Mouse (Mus musculus): ENCODE measurements at regions not wholly inside any gene's neighbourhood (a gene's known extent, or its start where the extent isn't known, plus 50 kb on each side); places are given as distances from the start of the nearest gene placed in this dataset.

- no peak overlapping the region for H3K27ac ChIP-seq (replicated peaks)
- H3K9ac ChIP-seq, result no peak overlapping the region
- ATAC-seq (ENCODE audit: insufficient read depth), result no peak
- H3K4me2 ChIP-seq, result no peak overlapping the region
- no peaks in the 10 kb centered on the region for H3K27me3 ChIP-seq
- no peaks in the 10 kb centered on the region for H3K9me3 ChIP-seq (replicated peaks)
- WGBS (ENCODE audit: insufficient replicate concordance), result 39% methylated on average over 10 of the region's 10 CpGs
- H3K4me1 ChIP-seq (replicated peaks), result no peaks in the 10 kb centered on the region
- no peak overlapping the region for H3K4me3 ChIP-seq (replicated peaks)
- no peaks in the 10 kb centered on the region for H3K36me3 ChIP-seq (replicated peaks)
Measured at GRCm38 (mm10) chr1:137297780-137298569, 337.7 kb upstream of the Nr5a2 start.

- no peak for ATAC-seq (ENCODE audit: insufficient read depth)
- H3K27me3 ChIP-seq, result no peaks in the 10 kb centered on the region
- WGBS (ENCODE audit: insufficient replicate concordance), result 70% methylated on average over 9 of the region's 9 CpGs
- no peak overlapping the region for H3K4me3 ChIP-seq (replicated peaks)
- H3K9me3 ChIP-seq (replicated peaks), result no peaks in the 10 kb centered on the region
- no peaks in the 10 kb centered on the region for H3K36me3 ChIP-seq (replicated peaks)
- no peaks in the 10 kb centered on the region for H3K4me1 ChIP-seq (replicated peaks)
- no peak overlapping the region for H3K4me2 ChIP-seq
- H3K27ac ChIP-seq (replicated peaks), result no peak overlapping the region
- H3K9ac ChIP-seq, result no peak overlapping the region
Measured at GRCm38 (mm10) chr1:137289456-137289855, 329.2 kb upstream of the Nr5a2 start.

DNA sequence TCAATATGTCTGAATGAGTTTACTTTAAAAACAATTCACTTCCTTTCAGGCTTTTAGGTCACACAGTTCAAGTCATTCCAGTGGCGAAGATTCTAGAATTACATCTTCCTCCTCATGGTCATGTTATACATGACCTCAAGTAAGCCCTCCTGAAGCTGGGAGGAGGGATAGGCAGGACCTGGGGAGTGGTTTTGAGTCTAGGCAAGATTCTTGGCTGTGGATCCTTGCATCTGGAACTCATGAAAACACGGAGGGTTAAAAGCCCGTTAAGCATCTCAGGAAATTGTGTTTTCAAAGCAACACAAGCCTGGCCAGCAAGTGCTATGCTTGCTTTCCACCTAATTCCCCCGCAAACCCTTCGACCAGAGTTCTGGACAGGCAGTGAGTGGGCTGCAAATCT lies 323.0 kb upstream of the Nr5a2 start:
- ATAC-seq (ENCODE audit: insufficient read depth), result no peak
- Histone ChIP-seq H3K9me3 (replicated peaks) (no peaks in the 10 kb centered on the region), H3K4me2 (no peak overlapping the region), H3K27ac (replicated peaks) (no peak overlapping the region), H3K9ac (no peak overlapping the region), H3K27me3 (no peaks in the 10 kb centered on the region), H3K36me3 (replicated peaks) (no peaks in the 10 kb centered on the region), H3K4me3 (replicated peaks) (no peak overlapping the region), H3K4me1 (replicated peaks) (no peaks in the 10 kb centered on the region)
- 58% methylated on average over 5 of the region's 5 CpGs for WGBS (ENCODE audit: insufficient replicate concordance)

- no peak overlapping the region for H3K4me3 ChIP-seq (replicated peaks)
- H3K27me3 ChIP-seq, result no peaks in the 10 kb centered on the region
- ATAC-seq (ENCODE audit: insufficient read depth), result no peak
- H3K27ac ChIP-seq (replicated peaks), result no peak overlapping the region
- no peaks in the 10 kb centered on the region for H3K4me1 ChIP-seq (replicated peaks)
- WGBS (ENCODE audit: insufficient replicate concordance), result 69% methylated on average over 5 of the region's 5 CpGs
- no peaks in the 10 kb centered on the region for H3K9me3 ChIP-seq (replicated peaks)
- no peak overlapping the region for H3K4me2 ChIP-seq
- H3K9ac ChIP-seq, result no peak overlapping the region
- H3K36me3 ChIP-seq (replicated peaks), result no peaks in the 10 kb centered on the region
Measured at GRCm38 (mm10) chr1:137282457-137282856, 322.2 kb upstream of the Nr5a2 start.

DNA sequence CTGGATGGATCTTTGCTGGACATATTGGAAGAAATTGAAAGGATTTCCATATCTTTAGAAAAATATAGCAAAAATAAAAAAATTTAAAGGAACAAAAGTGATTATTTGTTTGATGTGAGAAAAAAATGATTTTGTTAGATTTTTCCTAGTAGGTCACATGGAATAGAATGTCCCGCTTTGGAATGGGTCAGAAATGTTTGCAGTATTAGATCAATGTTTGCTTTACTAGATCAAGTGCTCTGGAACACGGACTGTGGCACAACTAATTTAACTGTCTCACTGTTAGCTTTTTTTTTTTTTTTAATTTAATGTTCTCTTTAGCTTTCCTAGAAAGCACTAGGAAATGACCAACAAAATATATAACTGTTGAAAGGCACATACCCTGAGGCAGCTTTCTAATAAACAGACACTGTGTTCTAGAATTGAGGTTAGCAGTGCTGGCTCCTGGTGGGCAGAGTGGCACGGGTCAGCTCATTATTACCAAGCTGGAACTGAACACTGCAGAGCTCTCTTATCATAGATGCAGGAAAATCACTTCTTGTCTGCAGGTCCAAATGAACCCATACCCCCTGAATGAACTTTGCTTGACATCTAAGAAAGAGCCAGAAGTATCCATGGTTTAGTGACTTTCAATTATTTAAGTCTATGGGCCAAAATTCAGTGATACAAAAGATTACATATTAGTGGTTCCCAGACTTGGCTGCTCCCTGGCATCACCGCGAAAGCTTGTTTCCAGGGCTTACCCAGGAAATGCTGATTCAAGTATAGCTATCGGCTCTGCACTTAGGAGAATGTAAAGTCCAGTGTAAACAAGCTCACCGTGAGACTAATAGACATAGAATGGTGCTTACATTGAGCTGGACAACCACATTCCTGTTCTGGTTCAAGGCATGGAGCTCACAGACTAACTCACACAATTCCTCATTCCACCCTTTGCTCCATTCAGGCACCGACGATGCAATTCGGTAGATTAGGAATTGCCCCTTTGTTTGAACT lies 320.4 kb upstream of the Nr5a2 start:
- Histone ChIP-seq H3K4me3 (replicated peaks) (no peak overlapping the region), H3K36me3 (replicated peaks) (no peaks in the 10 kb centered on the region), H3K9me3 (replicated peaks) (no peaks in the 10 kb centered on the region), H3K4me2 (no peak overlapping the region), H3K27me3 (no peaks in the 10 kb centered on the region), H3K4me1 (replicated peaks) (no peaks in the 10 kb centered on the region), H3K27ac (replicated peaks) (no peak overlapping the region), H3K9ac (no peak overlapping the region)
- no peak for ATAC-seq (ENCODE audit: insufficient read depth)
- WGBS (ENCODE audit: insufficient replicate concordance), result 68% methylated on average over 10 of the region's 10 CpGs

GRCm38 (mm10) chr1:137279981-137280380 lies 319.7 kb upstream of the Nr5a2 start:
- Histone ChIP-seq H3K4me3 (replicated peaks) (no peak overlapping the region), H3K9me3 (replicated peaks) (no peaks in the 10 kb centered on the region), H3K36me3 (replicated peaks) (no peaks in the 10 kb centered on the region), H3K9ac (no peak overlapping the region), H3K27me3 (no peaks in the 10 kb centered on the region), H3K4me1 (replicated peaks) (no peaks in the 10 kb centered on the region), H3K4me2 (no peak overlapping the region), H3K27ac (replicated peaks) (no peak overlapping the region)
- no peak for ATAC-seq (ENCODE audit: insufficient read depth)
- whole genome bisulfite sequencing (ENCODE audit: insufficient replicate concordance), result 76% methylated on average over 2 of the region's 2 CpGs

DNA sequence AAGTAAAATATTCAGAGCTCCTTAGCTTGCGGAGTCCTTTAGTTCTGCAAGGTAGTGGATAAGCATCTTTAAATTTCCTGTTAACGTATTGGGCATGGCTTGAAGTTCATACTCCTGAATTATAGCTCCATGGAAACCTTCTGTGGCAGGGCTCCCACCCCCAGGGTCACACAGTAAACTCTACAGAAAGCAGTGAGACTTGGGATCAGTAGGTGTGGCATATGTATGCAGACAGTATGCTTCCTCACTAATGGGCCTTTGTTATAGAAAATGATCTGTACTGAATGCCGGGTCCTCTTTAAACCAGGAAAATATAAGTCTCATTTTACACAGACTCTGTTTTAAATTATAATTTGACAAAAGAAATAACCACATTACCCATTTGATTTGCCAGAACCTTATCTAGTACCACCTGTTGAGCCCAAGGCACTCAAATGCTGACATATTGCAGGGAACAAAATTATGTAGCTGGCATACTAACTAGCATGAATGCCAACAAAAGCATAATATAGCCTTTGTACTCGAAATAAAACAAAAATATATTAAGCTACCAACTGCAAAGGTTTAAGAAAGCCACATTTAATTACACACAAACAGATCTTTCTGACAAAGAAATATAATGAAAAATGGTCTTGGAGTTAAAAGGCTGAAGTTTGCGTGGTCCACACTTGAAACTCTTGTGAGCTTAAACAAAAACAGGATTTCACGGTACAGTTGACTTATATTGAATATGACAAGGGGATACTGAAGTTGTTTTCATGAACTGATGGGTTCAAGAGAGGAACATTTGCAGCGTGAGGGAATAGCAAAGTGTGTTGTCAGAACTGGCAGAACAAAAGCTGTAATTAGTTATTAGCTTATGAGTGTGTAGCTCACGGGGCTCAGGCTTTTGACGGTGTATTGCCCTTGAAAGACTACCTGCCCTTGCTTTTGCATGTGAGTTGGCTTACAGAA lies 310.7 kb upstream of the Nr5a2 start:
- no peaks in the 10 kb centered on the region for H3K36me3 ChIP-seq (replicated peaks)
- ATAC-seq (ENCODE audit: insufficient read depth), result no peak
- H3K4me3 ChIP-seq (replicated peaks), result no peak overlapping the region
- H3K27me3 ChIP-seq, result no peaks in the 10 kb centered on the region
- no peaks in the 10 kb centered on the region for H3K4me1 ChIP-seq (replicated peaks)
- H3K27ac ChIP-seq (replicated peaks), result no peak overlapping the region
- no peak overlapping the region for H3K9ac ChIP-seq
- no peaks in the 10 kb centered on the region for H3K9me3 ChIP-seq (replicated peaks)
- no peak overlapping the region for H3K4me2 ChIP-seq
- WGBS (ENCODE audit: insufficient replicate concordance), result 55% methylated on average over 9 of the region's 9 CpGs

GRCm38 (mm10) chr1:137262806-137263370 lies 302.6 kb upstream of the Nr5a2 start:
- no peaks in the 10 kb centered on the region for H3K4me1 ChIP-seq (replicated peaks)
- ATAC-seq (ENCODE audit: insufficient read depth), result no peak
- H3K4me2 ChIP-seq, result no peak overlapping the region
- no peak overlapping the region for H3K27ac ChIP-seq (replicated peaks)
- H3K9ac ChIP-seq, result no peak overlapping the region
- no peaks in the 10 kb centered on the region for H3K36me3 ChIP-seq (replicated peaks)
- H3K9me3 ChIP-seq (replicated peaks), result no peaks in the 10 kb centered on the region
- H3K27me3 ChIP-seq, result no peaks in the 10 kb centered on the region
- 54% methylated on average over 1 of the region's 1 CpGs for WGBS (ENCODE audit: insufficient replicate concordance)
- no peak overlapping the region for H3K4me3 ChIP-seq (replicated peaks)

DNA sequence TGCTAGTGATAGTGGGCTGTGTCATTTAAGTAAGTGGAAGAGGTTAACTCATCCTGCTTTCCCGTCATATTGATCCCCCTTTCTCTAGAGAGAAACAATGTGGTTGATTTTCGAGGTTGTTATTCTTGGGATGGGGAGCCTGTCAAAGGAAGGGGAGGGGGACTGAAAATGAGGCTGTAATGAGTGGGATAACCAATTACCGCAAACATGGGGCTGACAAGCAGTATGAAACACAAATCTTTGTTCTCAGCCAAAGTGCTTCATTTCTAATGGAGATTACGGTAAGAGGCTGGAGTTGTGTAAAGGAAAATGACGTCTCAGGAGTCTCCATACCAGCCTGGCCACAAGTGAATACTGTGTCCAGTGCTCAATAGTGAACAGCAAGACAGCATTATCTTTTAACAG lies 301.9 kb upstream of the Nr5a2 start:
- WGBS (ENCODE audit: insufficient replicate concordance), result 54% methylated on average over 5 of the region's 5 CpGs
- H3K9ac ChIP-seq, result no peak overlapping the region
- ATAC-seq (ENCODE audit: insufficient read depth), result no peak

GRCm38 (mm10) chr1:137256294-137256693 lies 296.0 kb upstream of the Nr5a2 start:
- H3K27me3 ChIP-seq, result no peaks in the 10 kb centered on the region
- H3K9me3 ChIP-seq (replicated peaks), result no peaks in the 10 kb centered on the region
- H3K4me1 ChIP-seq (replicated peaks), result no peaks in the 10 kb centered on the region
- no peaks in the 10 kb centered on the region for H3K36me3 ChIP-seq (replicated peaks)
- WGBS (ENCODE audit: insufficient replicate concordance), result 66% methylated on average over 3 of the region's 3 CpGs
- no peak for ATAC-seq (ENCODE audit: insufficient read depth)
- H3K27ac ChIP-seq (replicated peaks), result no peak overlapping the region
- H3K9ac ChIP-seq, result no peak overlapping the region
- H3K4me2 ChIP-seq, result no peak overlapping the region
- H3K4me3 ChIP-seq (replicated peaks), result no peak overlapping the region

More for the DNA sequence above, 301.9 kb upstream of the Nr5a2 start:
- Histone ChIP-seq H3K27me3 (no peaks in the 10 kb centered on the region), H3K9me3 (replicated peaks) (no peaks in the 10 kb centered on the region), H3K27ac (replicated peaks) (no peak overlapping the region), H3K4me2 (no peak overlapping the region), H3K36me3 (replicated peaks) (no peaks in the 10 kb centered on the region), H3K4me3 (replicated peaks) (no peak overlapping the region), H3K4me1 (replicated peaks) (no peaks in the 10 kb centered on the region)
